Mouse (Mus musculus): ENCODE data around the gene Zrsr2. TPM values are rescaled to one million over a fixed set of nuclear protein-coding genes. Genes with fewer than 3 reads are reported as not detected.

The Zrsr2 gene
- polyA plus RNA-seq, 1 experiment: 6.5 TPM

DNA sequence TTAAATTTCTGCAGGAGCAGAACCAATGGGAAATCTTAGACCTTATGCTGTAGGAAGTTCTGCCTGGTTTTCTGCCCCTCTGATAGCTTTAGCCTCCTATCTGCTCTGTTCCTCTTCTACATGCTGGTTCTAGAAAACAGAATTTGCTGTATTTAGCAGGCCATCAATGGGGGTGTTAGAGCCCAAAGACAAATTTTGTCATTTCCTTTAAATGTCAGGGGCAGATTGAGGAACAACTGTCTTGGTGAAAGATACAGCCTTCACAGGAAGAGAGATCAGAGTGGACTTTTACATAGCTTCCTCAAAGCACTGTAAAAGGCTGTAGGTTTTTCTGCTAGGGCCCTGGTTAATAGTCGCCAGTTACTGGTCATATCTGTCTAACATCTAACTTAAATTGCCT is 61.1 kb downstream of the Zrsr2 start:
- WGBS: 32% methylated on average over 1 of the region's 1 CpGs
- TF ChIP-seq POLR2A (IDR thresholded peaks at IDR 0.05; ENCODE audit: low read depth, low read length) (no peak), CTCF (IDR thresholded peaks at IDR 0.05; ENCODE audit: extremely low read depth, insufficient read length, insufficient replicate concordance, low read depth, low read length) (no peak)
- Histone ChIP-seq H3K27ac (ENCODE audit: insufficient read depth, low read depth, low read length) (no peak overlapping the region), H3K36me3 (ENCODE audit: control insufficient read depth, insufficient read depth, low read length) (no peaks in the 10 kb centered on the region), H3K4me3 (ENCODE audit: low read depth, low read length) (no peak overlapping the region), H3K27me3 (ENCODE audit: control insufficient read depth, insufficient read depth, low read length) (no peaks in the 10 kb centered on the region), H3K4me1 (ENCODE audit: control insufficient read depth, insufficient read depth, insufficient read length, low read length) (no peaks in the 10 kb centered on the region)

DNA sequence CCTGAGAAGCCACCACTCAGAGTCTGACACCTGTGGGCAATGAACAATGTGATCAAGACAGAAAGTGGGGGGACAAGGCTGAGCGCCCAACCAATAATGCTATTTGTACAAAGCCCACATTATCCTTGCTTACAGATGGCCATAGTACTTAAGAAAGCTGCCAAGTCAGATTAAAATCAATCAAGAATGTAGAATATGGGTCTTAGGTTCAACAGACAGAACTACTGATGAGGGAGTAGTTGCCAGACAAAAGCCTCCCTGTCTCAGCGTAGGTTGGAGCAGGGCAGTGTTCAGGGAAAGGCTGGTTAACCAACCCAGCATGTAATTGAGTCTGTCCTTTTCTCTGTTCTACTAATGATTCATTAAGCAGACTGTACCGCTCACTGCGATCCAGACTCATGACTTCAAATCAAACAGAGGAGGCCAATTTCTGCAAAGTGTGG is 72.9 kb downstream of the Zrsr2 start:
- Histone ChIP-seq H3K27me3 (ENCODE audit: control insufficient read depth, insufficient read depth, low read length) (no peaks in the 10 kb centered on the region), H3K36me3 (ENCODE audit: control insufficient read depth, insufficient read depth, low read length) (no peaks in the 10 kb centered on the region), H3K27ac (ENCODE audit: insufficient read depth, low read depth, low read length) (no peak overlapping the region), H3K4me3 (ENCODE audit: low read depth, low read length) (no peak overlapping the region), H3K4me1 (ENCODE audit: control insufficient read depth, insufficient read depth, insufficient read length, low read length) (no peaks in the 10 kb centered on the region)
- WGBS: 85% methylated on average over 4 of the region's 4 CpGs
- TF ChIP-seq POLR2A (IDR thresholded peaks at IDR 0.05; ENCODE audit: low read depth, low read length) (no peak), CTCF (IDR thresholded peaks at IDR 0.05; ENCODE audit: extremely low read depth, insufficient read length, insufficient replicate concordance, low read depth, low read length) (no peak)

Other genes starting within 250 kb of the Zrsr2 start
- gene Rnf138rt1, start 197.3 kb downstream of the Zrsr2 start, polyA plus RNA-seq (2012; rRNA removed): not detected in 2 replicates
- gene Ap1s2, start 49.6 kb downstream of the Zrsr2 start, polyA plus RNA-seq (2012; rRNA removed): 0.13 and 0.18 TPM in 2 replicates
- gene Car5b, start 69.3 kb upstream of the Zrsr2 start, polyA plus RNA-seq (2012; rRNA removed): 0.16 and 0.33 TPM in 2 replicates
- 3.5 and 4.2 TPM in 2 replicates for gene Siah1b, start 117.8 kb upstream of the Zrsr2 start, polyA plus RNA-seq (2012; rRNA removed)
- not detected in 2 replicates for gene Cltrn, start 130.2 kb upstream of the Zrsr2 start, polyA plus RNA-seq (2012; rRNA removed)
- 16.8 and 82.4 TPM in 2 replicates for gene Ace2, start 180.7 kb upstream of the Zrsr2 start, polyA plus RNA-seq (2012; rRNA removed)